Mouse (Mus musculus): ENCODE measurements around the gene Myo1e.

DNA sequence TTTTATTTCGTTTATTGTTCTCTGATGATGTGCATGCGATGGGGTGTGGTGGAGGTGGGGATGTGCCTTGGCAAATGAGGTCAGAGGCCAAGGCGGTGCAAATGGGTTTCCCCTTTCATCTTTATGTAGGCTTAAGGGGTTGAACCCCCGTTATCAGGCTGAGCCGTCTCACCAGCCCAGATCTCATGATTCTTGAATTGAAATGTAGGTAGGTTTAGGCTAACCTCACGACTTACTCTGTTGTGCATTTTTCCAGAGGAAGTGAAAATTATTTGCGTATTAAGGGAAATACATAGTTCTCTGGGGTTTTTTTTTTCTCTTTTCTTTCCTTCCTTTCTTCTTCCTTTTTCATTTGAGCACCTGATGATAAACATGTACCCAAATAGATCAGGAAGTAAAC is 37.0 kb downstream of the Myo1e start:
- TF ChIP-seq GATA1 (IDR thresholded peaks at IDR 0.05; ENCODE audit: borderline replicate concordance, low read length): no peak
- TF ChIP-seq CTCF (IDR thresholded peaks at IDR 0.05; ENCODE audit: low read depth, low read length): no peak
- TF ChIP-seq TAL1 (conservative IDR thresholded peaks at IDR 0.05; ENCODE audit: low read depth, low read length): no peak

All from G1E (cell line).